Mouse (Mus musculus): Measurements from ENCODE around the gene Gm12666.
"Not testable (repeated sequence)": the region's sequence is repeated elsewhere in the genome, so short reads cannot be mapped to it uniquely, and the experiment has no call there.

The Gm12666 gene

DNA sequence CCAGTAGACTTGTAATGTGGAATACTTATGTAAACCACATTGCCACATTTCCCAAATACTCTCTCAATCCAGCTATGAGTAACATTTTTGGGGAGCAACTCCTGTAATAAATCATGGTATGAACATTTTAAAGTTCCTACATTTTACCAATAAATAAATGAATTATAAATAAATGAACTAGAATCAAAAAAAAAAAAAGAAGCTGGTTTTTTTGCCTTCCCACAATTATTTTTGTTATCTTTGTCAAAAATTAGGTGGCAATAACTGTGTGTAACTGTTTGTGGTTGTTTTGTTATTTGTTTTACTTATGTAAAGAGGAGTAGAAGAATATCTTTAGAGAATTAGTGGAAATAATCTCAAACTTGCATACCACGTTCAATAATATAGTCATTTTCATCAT is at the start of gene Gm12666:
Gene Gm12666, minus strand, starts transcription at position 101 of the 400 bp plus-strand sequence.
- DNase-seq (ENCODE audit: low spot score), result not testable (repeated sequence)

DNA sequence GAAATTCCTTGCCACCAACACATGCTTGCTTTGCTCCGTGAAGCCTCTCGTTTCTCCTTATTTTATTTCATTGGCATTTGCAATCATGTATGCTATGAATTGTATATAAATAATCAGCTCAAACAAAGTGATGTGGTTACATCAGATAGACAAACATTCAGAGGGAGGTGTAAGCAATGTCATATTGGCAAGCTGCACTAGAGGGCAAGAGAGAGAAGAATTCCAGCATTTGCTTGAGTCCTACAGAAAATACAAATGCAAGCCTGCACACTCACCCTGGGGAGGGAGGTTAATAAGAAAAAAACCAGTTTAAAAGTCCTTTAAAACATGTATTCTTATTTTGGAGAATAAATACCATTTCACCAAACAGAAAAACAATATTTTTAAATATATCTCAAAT is 34.8 kb upstream of the Gm12666 start:
- no peak for DNase-seq (ENCODE audit: low spot score)

DNA sequence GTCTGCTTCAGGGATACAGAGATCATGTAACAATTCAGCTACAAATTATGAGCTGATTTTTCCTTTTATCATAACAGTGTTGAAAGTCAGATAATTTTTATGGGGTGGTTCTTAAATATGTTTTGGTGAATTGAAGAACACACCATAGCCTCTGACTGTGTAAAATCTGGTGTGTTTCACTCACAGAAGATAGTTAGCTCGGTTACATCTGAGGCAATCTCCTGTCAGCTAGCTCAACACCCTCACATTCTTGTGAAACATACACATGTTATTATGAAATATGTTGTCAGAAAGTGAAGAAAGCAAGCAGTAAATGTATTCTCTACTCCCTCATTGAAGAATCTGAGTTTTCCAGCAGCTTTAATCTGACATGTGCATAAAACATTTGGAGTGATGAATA is 24.7 kb upstream of the Gm12666 start:
- no peak for DNase-seq (ENCODE audit: low spot score)

DNA sequence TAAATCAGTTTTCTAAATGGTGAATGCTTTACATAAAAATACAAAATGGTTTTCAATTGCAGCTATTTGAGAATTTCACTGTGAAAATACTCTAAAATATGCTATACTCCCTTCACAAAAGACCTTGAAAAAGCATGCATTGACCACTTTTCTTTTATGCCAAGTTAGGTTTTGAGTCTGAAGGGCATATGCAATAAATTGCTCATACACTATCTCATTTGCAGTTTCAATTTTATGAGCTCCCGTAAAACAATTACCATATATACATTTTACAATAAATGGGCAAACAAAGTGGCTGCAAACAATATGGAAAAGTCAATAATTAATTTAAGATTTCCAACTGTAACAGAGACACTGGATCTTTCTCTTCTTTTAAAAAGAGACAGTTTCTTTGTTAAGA is 38.9 kb downstream of the Gm12666 start:
- DNase-seq (ENCODE audit: low spot score), result no peak

DNA sequence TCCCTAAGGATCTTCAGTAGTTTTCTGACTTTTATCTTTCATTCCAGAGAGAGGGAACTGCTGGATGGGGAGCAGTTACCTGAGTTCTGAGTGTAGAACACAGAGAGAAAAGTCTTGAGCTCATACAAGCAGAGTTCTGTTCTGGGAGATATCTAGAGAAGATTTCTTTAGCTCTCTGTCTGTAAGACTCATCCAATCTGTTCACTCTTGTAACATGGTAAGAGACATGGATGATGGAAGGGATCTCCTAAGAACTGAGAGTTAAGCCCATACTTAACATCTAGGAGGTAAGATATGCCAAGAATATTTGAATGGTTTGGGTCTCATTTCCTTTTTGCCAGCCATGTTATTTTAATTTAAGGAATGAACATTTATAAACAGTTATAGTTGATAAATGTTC is 44.4 kb downstream of the Gm12666 start, which contains the start of gene Izumo3:
Gene Izumo3, minus strand, starts transcription at position 101 of the 400 bp plus-strand sequence.
- no peak for DNase-seq (ENCODE audit: low spot score)
